Mouse (Mus musculus): ENCODE results near the gene Prdm16. TPM values are rescaled to one million over a fixed set of nuclear protein-coding genes. Genes with fewer than 3 reads are reported as not detected.
A peak's percentile ranks its signal among the peaks of the same experiment; 100 is the strongest.

Prdm16 gene
- polyA plus RNA-seq, 1 experiment from 2014 or later: 12.5 TPM

GRCm38 (mm10) chr4:154538727-154539126 is 97.9 kb downstream of the Prdm16 start:
- Histone ChIP-seq H3K27ac (replicated peaks) (no peak overlapping the region), H3K4me1 (peaks cover 58% of the 10 kb centered on the region), H3K9me3 (replicated peaks) (no peaks in the 10 kb centered on the region), H3K4me3 (no peak overlapping the region), H3K27me3 (ENCODE audit: low read depth, poor library complexity, severe bottlenecking) (peaks cover 57% of the 10 kb centered on the region), H3K36me3 (no peaks in the 10 kb centered on the region)
- DNase-seq (ENCODE audit: low spot score): no peak
- WGBS: 86% methylated on average over 4 of the region's 4 CpGs

GRCm38 (mm10) chr4:154536110-154536509 is 100.6 kb downstream of the Prdm16 start:
- DNase-seq (ENCODE audit: low spot score): no peak
- peaks cover 43% of the 10 kb centered on the region for H3K4me1 ChIP-seq
- no peak overlapping the region for H3K27ac ChIP-seq (replicated peaks)
- WGBS: 77% methylated on average over 5 of the region's 5 CpGs
- H3K27me3 ChIP-seq (ENCODE audit: low read depth, poor library complexity, severe bottlenecking): peaks cover 53% of the 10 kb centered on the region
- no peaks in the 10 kb centered on the region for H3K36me3 ChIP-seq
- no peak overlapping the region for H3K4me3 ChIP-seq
- H3K9me3 ChIP-seq (replicated peaks): no peaks in the 10 kb centered on the region

GRCm38 (mm10) chr4:154531368-154531767 is 105.3 kb downstream of the Prdm16 start:
- Histone ChIP-seq H3K9me3 (replicated peaks) (no peaks in the 10 kb centered on the region), H3K4me3 (no peak overlapping the region), H3K36me3 (no peaks in the 10 kb centered on the region), H3K27me3 (ENCODE audit: low read depth, poor library complexity, severe bottlenecking) (peaks cover 73% of the 10 kb centered on the region), H3K27ac (replicated peaks) (no peak overlapping the region), H3K4me1 (peaks cover 49% of the 10 kb centered on the region)
- no peak for DNase-seq (ENCODE audit: low spot score)
- 56% methylated on average over 4 of the region's 4 CpGs for WGBS

- Histone ChIP-seq H3K27ac (replicated peaks) (no peak overlapping the region), H3K27me3 (ENCODE audit: low read depth, poor library complexity, severe bottlenecking) (peaks cover 74% of the 10 kb centered on the region), H3K36me3 (no peaks in the 10 kb centered on the region), H3K4me3 (no peak overlapping the region), H3K4me1 (peaks cover 41% of the 10 kb centered on the region), H3K9me3 (replicated peaks) (no peaks in the 10 kb centered on the region)
- 74% methylated on average over 7 of the region's 7 CpGs for WGBS
- DNase-seq (ENCODE audit: low spot score): no peak
Measured at GRCm38 (mm10) chr4:154530336-154530735, 106.3 kb downstream of the Prdm16 start.

- Histone ChIP-seq H3K36me3 (no peaks in the 10 kb centered on the region), H3K27ac (replicated peaks) (no peak overlapping the region), H3K27me3 (ENCODE audit: low read depth, poor library complexity, severe bottlenecking) (peaks cover 89% of the 10 kb centered on the region), H3K9me3 (replicated peaks) (no peaks in the 10 kb centered on the region), H3K4me1 (peaks cover 62% of the 10 kb centered on the region), H3K4me3 (no peak overlapping the region)
- DNase-seq (ENCODE audit: low spot score): no peak
- WGBS: 82% methylated on average over 9 of the region's 9 CpGs
Measured at GRCm38 (mm10) chr4:154527506-154527905, 109.2 kb downstream of the Prdm16 start.

- Histone ChIP-seq H3K36me3 (no peaks in the 10 kb centered on the region), H3K27me3 (ENCODE audit: low read depth, poor library complexity, severe bottlenecking) (peaks cover 89% of the 10 kb centered on the region), H3K4me1 (peaks cover 55% of the 10 kb centered on the region), H3K4me3 (no peak overlapping the region), H3K9me3 (replicated peaks) (no peaks in the 10 kb centered on the region), H3K27ac (replicated peaks) (no peak overlapping the region)
- WGBS: 80% methylated on average over 6 of the region's 6 CpGs
- no peak for DNase-seq (ENCODE audit: low spot score)
Measured at GRCm38 (mm10) chr4:154526351-154526786, 110.3 kb downstream of the Prdm16 start.

GRCm38 (mm10) chr4:154523898-154524297 is 112.8 kb downstream of the Prdm16 start:
- Histone ChIP-seq H3K27me3 (ENCODE audit: low read depth, poor library complexity, severe bottlenecking) (peaks cover 98% of the 10 kb centered on the region), H3K9me3 (replicated peaks) (no peaks in the 10 kb centered on the region), H3K36me3 (no peaks in the 10 kb centered on the region), H3K4me1 (peaks cover 45% of the 10 kb centered on the region), H3K4me3 (no peak overlapping the region), H3K27ac (replicated peaks) (no peak overlapping the region)
- 76% methylated on average over 17 of the region's 17 CpGs for WGBS
- no peak for DNase-seq (ENCODE audit: low spot score)

GRCm38 (mm10) chr4:154521881-154522676 is 114.6 kb downstream of the Prdm16 start:
- Histone ChIP-seq H3K27me3 (ENCODE audit: low read depth, poor library complexity, severe bottlenecking) (peaks cover 99% of the 10 kb centered on the region), H3K4me1 (peaks cover 42% of the 10 kb centered on the region), H3K9me3 (replicated peaks) (no peaks in the 10 kb centered on the region), H3K27ac (replicated peaks) (no peak overlapping the region), H3K4me3 (no peak overlapping the region), H3K36me3 (no peaks in the 10 kb centered on the region)
- no peak for DNase-seq (ENCODE audit: low spot score)
- WGBS: 85% methylated on average over 7 of the region's 7 CpGs

- 85% methylated on average over 16 of the region's 16 CpGs for WGBS
- Histone ChIP-seq H3K36me3 (no peaks in the 10 kb centered on the region), H3K27ac (replicated peaks) (no peak overlapping the region), H3K4me3 (no peak overlapping the region), H3K27me3 (ENCODE audit: low read depth, poor library complexity, severe bottlenecking) (peaks cover 100% of the 10 kb centered on the region), H3K9me3 (replicated peaks) (no peaks in the 10 kb centered on the region), H3K4me1 (peaks cover 57% of the 10 kb centered on the region)
- no peak for DNase-seq (ENCODE audit: low spot score)
Measured at GRCm38 (mm10) chr4:154519470-154520037, 117.1 kb downstream of the Prdm16 start.

GRCm38 (mm10) chr4:154517991-154518390 is 118.7 kb downstream of the Prdm16 start:
- Histone ChIP-seq H3K27me3 (ENCODE audit: low read depth, poor library complexity, severe bottlenecking) (peaks cover 100% of the 10 kb centered on the region), H3K27ac (replicated peaks) (peak overlapping the region; percentile 33), H3K36me3 (no peaks in the 10 kb centered on the region), H3K9me3 (replicated peaks) (no peaks in the 10 kb centered on the region), H3K4me3 (no peak overlapping the region), H3K4me1 (peaks cover 57% of the 10 kb centered on the region)
- WGBS: 87% methylated on average over 7 of the region's 7 CpGs
- no peak for DNase-seq (ENCODE audit: low spot score)

- H3K4me1 ChIP-seq: peaks cover 64% of the 10 kb centered on the region
Measured at GRCm38 (mm10) chr4:154516470-154516869, 120.2 kb downstream of the Prdm16 start.

GRCm38 (mm10) chr4:154513664-154514063 is 123.0 kb downstream of the Prdm16 start:
- Histone ChIP-seq H3K4me1 (peaks cover 84% of the 10 kb centered on the region), H3K36me3 (no peaks in the 10 kb centered on the region), H3K9me3 (replicated peaks) (no peaks in the 10 kb centered on the region), H3K27me3 (ENCODE audit: low read depth, poor library complexity, severe bottlenecking) (peaks cover 99% of the 10 kb centered on the region), H3K4me3 (no peak overlapping the region), H3K27ac (replicated peaks) (peak overlapping the region; percentile 28; the same call in 1 of the 2 replicates)
- DNase-seq (ENCODE audit: low spot score): no peak
- WGBS: 59% methylated on average over 2 of the region's 2 CpGs

More at GRCm38 (mm10) chr4:154516470-154516869, 120.2 kb downstream of the Prdm16 start:
- H3K27me3 ChIP-seq (ENCODE audit: low read depth, poor library complexity, severe bottlenecking): peaks cover 99% of the 10 kb centered on the region
- no peaks in the 10 kb centered on the region for H3K9me3 ChIP-seq (replicated peaks)
- peak; percentile 34 for DNase-seq (ENCODE audit: low spot score)
- no peaks in the 10 kb centered on the region for H3K36me3 ChIP-seq
- H3K27ac ChIP-seq (replicated peaks): peak overlapping the region; percentile 70
- H3K4me3 ChIP-seq: no peak overlapping the region
- 32% methylated on average over 8 of the region's 8 CpGs for WGBS

GRCm38 (mm10) chr4:154512518-154513090 is 124.1 kb downstream of the Prdm16 start:
- Histone ChIP-seq H3K4me3 (peak overlapping the region; percentile 23), H3K4me1 (peaks cover 87% of the 10 kb centered on the region), H3K36me3 (no peaks in the 10 kb centered on the region), H3K27me3 (ENCODE audit: low read depth, poor library complexity, severe bottlenecking) (peaks cover 99% of the 10 kb centered on the region), H3K9me3 (replicated peaks) (no peaks in the 10 kb centered on the region), H3K27ac (replicated peaks) (peak overlapping the region; percentile 69)
- peak; percentile 38 for DNase-seq (ENCODE audit: low spot score)
- 24% methylated on average over 15 of the region's 15 CpGs for WGBS

All from midbrain, embryonic 10.5 days (tissue).